Mouse (Mus musculus) olfactory bulb, adult 2 months (tissue): ENCODE results near the gene Akap17b. TPM values are rescaled to one million over a fixed set of nuclear protein-coding genes. Genes with fewer than 3 reads are reported as not detected.
"Not testable (repeated sequence)": the region's sequence is repeated elsewhere in the genome, so short reads cannot be mapped to it uniquely, and the experiment has no call there.

ENCODE experiments used
- H3K27ac ChIP-seq: fragments of 200-500 bp; 2 replicates; pipeline ENCODE4 v1.5.1; 2012; ENCODE audit warnings: low read depth, low read length; ENCODE audit not compliant: insufficient read depth
- H3K4me1 ChIP-seq: fragments of 200-500 bp; 2 replicates; pipeline ENCODE4 v1.6.1; 2012; ENCODE audit warnings: low read length; ENCODE audit not compliant: control insufficient read depth, insufficient read depth
- H3K4me3 ChIP-seq: fragments of 200-500 bp; 2 replicates; pipeline ENCODE4 v1.5.1; 2012; ENCODE audit warnings: mild to moderate bottlenecking, low read depth, low read length, moderate library complexity; ENCODE audit not compliant: insufficient read depth
- CTCF ChIP-seq: fragments of 200-500 bp; IDR thresholded peaks from 2 replicates; pipeline ENCODE4 v1.5.1; 2012; ENCODE audit warnings: low read depth, mild to moderate bottlenecking, low read length, moderate library complexity; ENCODE audit not compliant: insufficient read depth
- POLR2A ChIP-seq: fragments of 200-500 bp; IDR thresholded peaks from 2 replicates; pipeline ENCODE4 v1.6.1; 2012; ENCODE audit warnings: mild to moderate bottlenecking, low read depth, low read length, moderate library complexity; ENCODE audit not compliant: insufficient read depth
- WGBS: fragments of 180-500 bp; shearing (Covaris S2); methylation state at CpG from one replicate; pipeline ENCODE4 v1.1.7; 2018; 5-methylcytosine and 5-hydroxymethylcytosine counted together
- polyA plus RNA-seq: library from polyadenylated mRNA; stranded (reverse); fragments of >200 nt; gene quantifications from 2 replicates; pipeline ENCODE4 v1.2.4, GENCODE M21; 2012; ENCODE audit warnings: low replicate concordance; ENCODE audit not compliant: missing spikeins, insufficient read depth, insufficient read length

Akap17b gene
- polyA plus RNA-seq, 1 experiment, result not detected

DNA sequence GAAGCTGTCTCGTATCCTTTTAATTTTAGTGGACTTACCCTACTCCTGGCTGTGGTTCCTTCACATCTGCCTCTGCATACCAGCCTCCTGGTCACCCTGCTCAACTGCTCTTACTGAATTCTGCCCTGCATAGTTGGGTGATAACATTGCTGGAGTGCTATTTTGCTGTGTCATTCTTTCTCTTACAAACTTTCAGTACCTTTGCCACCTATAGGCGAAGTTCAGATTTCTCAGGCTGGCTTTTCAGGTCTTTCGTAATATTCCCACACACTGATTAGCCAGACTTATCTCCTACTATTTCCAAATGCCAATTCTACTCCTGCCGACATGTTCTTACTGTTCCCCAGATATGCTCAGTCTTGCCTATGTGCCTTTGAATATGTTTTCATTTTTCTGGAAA lies 41.2 kb downstream of the Akap17b start:
- Histone ChIP-seq H3K4me1 (no peaks in the 10 kb centered on the region), H3K4me3 (no peak overlapping the region), H3K27ac (no peak overlapping the region)
- 91% methylated on average over 4 of the region's 4 CpGs for WGBS
- TF ChIP-seq POLR2A (no peak), CTCF (no peak)

GRCm38 (mm10) chrX:36602926-36603325 lies 42.3 kb downstream of the Akap17b start:
- 90% methylated on average over 2 of the region's 2 CpGs for WGBS
- Histone ChIP-seq H3K4me3 (no peak overlapping the region), H3K27ac (no peak overlapping the region), H3K4me1 (no peaks in the 10 kb centered on the region)
- TF ChIP-seq CTCF (no peak), POLR2A (no peak)

- 51% methylated on average over 8 of the region's 8 CpGs for WGBS
- no peak overlapping the region for H3K27ac ChIP-seq
- H3K4me3 ChIP-seq, result no peak overlapping the region
- H3K4me1 ChIP-seq, result no peaks in the 10 kb centered on the region
- TF ChIP-seq POLR2A (no peak), CTCF (no peak)
These were observed 45.1 kb downstream of the Akap17b start for GRCm38 (mm10) chrX:36600066-36600465.

DNA sequence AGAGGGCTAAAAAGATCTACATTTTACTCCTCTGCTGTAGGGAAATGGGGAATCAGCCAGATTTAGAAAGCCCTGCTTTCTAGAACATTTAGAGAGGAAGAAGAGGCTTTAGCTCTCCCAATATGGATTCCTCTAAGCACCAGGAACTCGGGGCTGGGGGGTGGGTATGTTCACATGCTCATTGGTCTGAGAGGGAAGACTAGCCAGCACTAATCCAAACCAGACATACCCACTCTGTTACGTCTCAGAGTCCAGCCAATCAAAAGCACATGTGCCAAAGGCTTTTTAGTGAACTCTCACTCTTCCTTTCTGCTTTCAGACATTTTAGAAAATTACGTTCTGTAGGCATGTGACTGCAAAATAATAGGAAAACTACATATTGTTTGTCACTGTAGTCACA lies 45.5 kb downstream of the Akap17b start:
- H3K4me3 ChIP-seq, result no peak overlapping the region
- 24% methylated on average over 3 of the region's 3 CpGs for whole genome bisulfite sequencing
- no peak for TF ChIP-seq POLR2A
- TF ChIP-seq CTCF, result no peak
- no peaks in the 10 kb centered on the region for H3K4me1 ChIP-seq
- no peak overlapping the region for H3K27ac ChIP-seq

DNA sequence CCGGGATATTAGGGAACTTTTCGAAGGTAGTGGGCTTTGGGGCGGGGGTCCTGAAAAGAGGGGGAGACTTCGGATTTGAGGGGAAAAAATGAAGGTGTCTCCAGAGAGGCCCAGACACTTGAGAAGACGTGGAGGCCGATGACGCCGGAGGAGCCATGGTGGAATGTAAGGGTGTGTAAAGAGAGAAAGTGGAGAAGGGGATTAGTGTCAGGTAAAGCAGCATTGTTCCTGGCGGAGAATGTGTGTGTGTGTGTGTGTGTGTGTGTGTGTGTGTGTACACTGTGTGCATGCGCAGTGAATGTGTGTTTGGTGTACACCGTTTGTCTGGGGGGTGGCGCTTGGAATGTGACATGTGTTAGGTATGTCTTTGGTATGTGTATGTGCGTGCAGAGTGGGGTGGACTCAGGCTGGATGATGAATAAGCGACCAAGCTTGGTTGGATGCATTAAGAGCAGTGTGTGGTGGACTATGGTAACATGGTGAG lies 46.3 kb downstream of the Akap17b start:
- Histone ChIP-seq H3K27ac (no peak overlapping the region), H3K4me1 (no peaks in the 10 kb centered on the region), H3K4me3 (peak overlapping the region; percentile 98)
- 19% methylated on average over 14 of the region's 14 CpGs for WGBS
- no peak for TF ChIP-seq CTCF
- no peak for TF ChIP-seq POLR2A

DNA sequence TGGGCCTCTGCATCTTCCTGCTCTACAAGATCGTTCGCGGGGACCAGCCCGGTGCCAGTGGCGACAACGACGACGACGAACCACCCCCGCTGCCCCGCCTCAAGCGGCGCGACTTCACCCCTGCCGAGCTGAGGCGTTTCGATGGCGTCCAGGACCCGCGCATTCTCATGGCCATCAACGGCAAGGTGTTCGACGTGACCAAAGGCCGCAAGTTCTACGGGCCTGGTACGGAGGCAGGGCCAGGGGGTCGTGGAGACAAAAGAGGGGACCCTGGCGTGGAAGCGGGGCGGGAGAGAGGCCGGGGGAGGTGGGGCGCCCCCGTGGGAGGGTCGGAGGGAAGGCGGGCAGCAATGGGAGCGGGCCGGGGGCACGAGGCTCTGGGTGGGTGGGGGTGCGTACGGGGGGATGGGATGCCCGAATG lies 46.8 kb downstream of the Akap17b start:
- Histone ChIP-seq H3K27ac (peak overlapping the region; percentile 92), H3K4me1 (no peaks in the 10 kb centered on the region), H3K4me3 (peak overlapping the region; percentile 98)
- 21% methylated on average over 40 of the region's 41 CpGs for WGBS
- TF ChIP-seq POLR2A (no peak), CTCF (no peak)

- 22% methylated on average over 35 of the region's 45 CpGs for WGBS
- Histone ChIP-seq H3K4me3 (peak within 1 kb of the TSS; percentile 98), H3K4me1 (no peaks in the 10 kb centered on the region), H3K27ac (peak within 1 kb of the TSS; percentile 92)
- TF ChIP-seq POLR2A, result peak; percentile 96
- no peak for TF ChIP-seq CTCF
These were observed 47.3 kb downstream of the Akap17b start, which contains the start of gene Pgrmc1 for GRCm38 (mm10) chrX:36597707-36598389. TSS of gene Pgrmc1 (plus strand) at chrX:36598206.

- not testable (repeated sequence) for H3K4me1 ChIP-seq, H3K4me3 ChIP-seq, H3K27ac ChIP-seq
- 43% methylated on average over 5 of the region's 5 CpGs for WGBS
These were observed 48.6 kb downstream of the Akap17b start for GRCm38 (mm10) chrX:36596483-36597120.

- 93% methylated on average over 3 of the region's 3 CpGs for WGBS
- no peaks in the 10 kb centered on the region for H3K4me1 ChIP-seq
- no peak overlapping the region for H3K27ac ChIP-seq
- TF ChIP-seq POLR2A (no peak), CTCF (no peak)
- no peak overlapping the region for H3K4me3 ChIP-seq
These were observed 49.9 kb downstream of the Akap17b start for GRCm38 (mm10) chrX:36595247-36595646.

- no peak overlapping the region for H3K4me3 ChIP-seq
- TF ChIP-seq POLR2A, result no peak
- TF ChIP-seq CTCF, result no peak
- 79% methylated on average over 4 of the region's 4 CpGs for WGBS
- no peak overlapping the region for H3K27ac ChIP-seq
- no peaks in the 10 kb centered on the region for H3K4me1 ChIP-seq
These were observed 53.7 kb downstream of the Akap17b start for GRCm38 (mm10) chrX:36591539-36591938.
